Mouse (Mus musculus) stomach, embryonic 16.5 days (tissue): Measurements from ENCODE around the gene Cnnm2. TPM values are rescaled to one million over a fixed set of nuclear protein-coding genes. Genes with fewer than 3 reads are reported as not detected.

ENCODE experiments used
- ATAC-seq: fragments of 200-750 bp; cut with Nextera tagmentation; 2 replicates; pipeline ENCODE4 v1.8.0; 2017; ENCODE audit warnings: moderate number of reproducible peaks, moderate TSS enrichment; ENCODE audit not compliant: insufficient read depth, low FRiP score
- H3K27ac ChIP-seq: fragments of 300-500 bp; sonication (generic); 2 replicates; pipeline ENCODE4 v1.5.1; 2014; ENCODE audit warnings: low read length
- H3K27me3 ChIP-seq: fragments of 300-500 bp; sonication (generic); 2 replicates; pipeline ENCODE4 v1.6.1; 2014; ENCODE audit warnings: low read length, control low read depth, mixed read lengths; ENCODE audit not compliant: control insufficient read depth, insufficient read depth
- H3K36me3 ChIP-seq: fragments of 300-500 bp; sonication (generic); 2 replicates; pipeline ENCODE4 v1.6.1; 2014; ENCODE audit warnings: low read length; ENCODE audit not compliant: control insufficient read depth, insufficient read depth
- H3K4me1 ChIP-seq: fragments of 300-500 bp; sonication (generic); 2 replicates; pipeline ENCODE4 v1.6.1; 2014; ENCODE audit warnings: low read length, control low read depth, mixed read lengths; ENCODE audit not compliant: control insufficient read depth, insufficient read depth
- H3K4me2 ChIP-seq: fragments of 300-500 bp; sonication (generic); 2 replicates; pipeline ENCODE4 v1.6.1; 2014; ENCODE audit warnings: low read depth, low read length, mixed read lengths
- H3K4me3 ChIP-seq: fragments of 300-500 bp; sonication (generic); replicated peaks from 2 replicates; pipeline ENCODE4 v1.5.1; 2014; ENCODE audit warnings: mild to moderate bottlenecking, low read length
- H3K9ac ChIP-seq: fragments of 300-500 bp; sonication (generic); 2 replicates; pipeline ENCODE4 v1.6.1; 2014; ENCODE audit warnings: low read length
- H3K9me3 ChIP-seq: fragments of 300-500 bp; sonication (generic); replicated peaks from 2 replicates; pipeline ENCODE4 v1.6.1; 2016; ENCODE audit warnings: low read length, control low read depth; ENCODE audit not compliant: control insufficient read depth
- WGBS: fragments of 180-500 bp; shearing (Covaris S2); extraction: QIAGEN DNeasy Blood & Tissue Kit; methylation state at CpG from one replicate; pipeline ENCODE4 v1.1.7; 2014; 5-methylcytosine and 5-hydroxymethylcytosine counted together
- polyA plus RNA-seq: library from polyadenylated mRNA; unstranded; fragments of >200 nt; fragmentation: Nextera tagmentation; extraction: Ambion mirVana; gene quantifications from 2 replicates; pipeline ENCODE4 v1.2.1, GENCODE M21; 2015

Gene Cnnm2
- polyA plus RNA-seq, 1 experiment from 2014 or later, result 1.5 TPM

- Histone ChIP-seq H3K4me2 (no peak overlapping the region), H3K27ac (no peak overlapping the region), H3K4me1 (no peaks in the 10 kb centered on the region), H3K9me3 (no peaks in the 10 kb centered on the region), H3K4me3 (no peak overlapping the region), H3K27me3 (no peaks in the 10 kb centered on the region), H3K9ac (no peak overlapping the region), H3K36me3 (no peaks in the 10 kb centered on the region)
- WGBS, result 63% methylated on average over 4 of the region's 4 CpGs
- ATAC-seq, result no peak
These were observed 61.1 kb downstream of the Cnnm2 start for GRCm38 (mm10) chr19:46822491-46822890.

- no peak overlapping the region for H3K4me2 ChIP-seq
- 66% methylated on average over 5 of the region's 5 CpGs for WGBS
These were observed 62.4 kb downstream of the Cnnm2 start for GRCm38 (mm10) chr19:46823759-46824158.

GRCm38 (mm10) chr19:46824867-46825266, 63.5 kb downstream of the Cnnm2 start:
- Histone ChIP-seq H3K4me3 (no peak overlapping the region), H3K9ac (no peak overlapping the region), H3K9me3 (no peaks in the 10 kb centered on the region), H3K36me3 (no peaks in the 10 kb centered on the region), H3K4me2 (no peak overlapping the region), H3K27ac (no peak overlapping the region), H3K27me3 (no peaks in the 10 kb centered on the region), H3K4me1 (no peaks in the 10 kb centered on the region)
- no peak for ATAC-seq
- WGBS, result 78% methylated on average over 7 of the region's 7 CpGs

More at GRCm38 (mm10) chr19:46823759-46824158, 62.4 kb downstream of the Cnnm2 start:
- Histone ChIP-seq H3K9ac (no peak overlapping the region), H3K27me3 (no peaks in the 10 kb centered on the region), H3K36me3 (no peaks in the 10 kb centered on the region), H3K4me1 (no peaks in the 10 kb centered on the region), H3K9me3 (no peaks in the 10 kb centered on the region), H3K4me3 (no peak overlapping the region), H3K27ac (no peak overlapping the region)
- no peak for ATAC-seq

GRCm38 (mm10) chr19:46827654-46828165, 66.3 kb downstream of the Cnnm2 start:
- Histone ChIP-seq H3K4me1 (no peaks in the 10 kb centered on the region), H3K9me3 (no peaks in the 10 kb centered on the region), H3K36me3 (no peaks in the 10 kb centered on the region), H3K4me3 (no peak overlapping the region), H3K27me3 (no peaks in the 10 kb centered on the region), H3K9ac (no peak overlapping the region), H3K27ac (no peak overlapping the region), H3K4me2 (no peak overlapping the region)
- ATAC-seq, result no peak
- 82% methylated on average over 5 of the region's 5 CpGs for WGBS

- Histone ChIP-seq H3K4me3 (no peak overlapping the region), H3K9me3 (no peaks in the 10 kb centered on the region), H3K27ac (no peak overlapping the region), H3K4me2 (no peak overlapping the region), H3K9ac (no peak overlapping the region), H3K36me3 (no peaks in the 10 kb centered on the region), H3K27me3 (no peaks in the 10 kb centered on the region), H3K4me1 (no peaks in the 10 kb centered on the region)
- WGBS, result 35% methylated on average over 3 of the region's 3 CpGs
- ATAC-seq, result no peak
These were observed 67.6 kb downstream of the Cnnm2 start for GRCm38 (mm10) chr19:46828961-46829360.

- Histone ChIP-seq H3K27me3 (no peaks in the 10 kb centered on the region), H3K4me1 (no peaks in the 10 kb centered on the region), H3K36me3 (no peaks in the 10 kb centered on the region), H3K9me3 (no peaks in the 10 kb centered on the region), H3K4me2 (no peak overlapping the region), H3K4me3 (no peak overlapping the region), H3K27ac (no peak overlapping the region), H3K9ac (no peak overlapping the region)
- no peak for ATAC-seq
- 49% methylated on average over 9 of the region's 9 CpGs for WGBS
These were observed 70.0 kb downstream of the Cnnm2 start for GRCm38 (mm10) chr19:46831381-46831780.

GRCm38 (mm10) chr19:46834301-46834700, 72.9 kb downstream of the Cnnm2 start:
- ATAC-seq, result no peak
- H3K27ac ChIP-seq, result no peak overlapping the region
- no peaks in the 10 kb centered on the region for H3K36me3 ChIP-seq
- no peak overlapping the region for H3K4me2 ChIP-seq
- H3K4me3 ChIP-seq, result no peak overlapping the region
- WGBS, result 69% methylated on average over 5 of the region's 5 CpGs
- H3K9ac ChIP-seq, result no peak overlapping the region
- H3K9me3 ChIP-seq, result no peaks in the 10 kb centered on the region
- H3K27me3 ChIP-seq, result no peaks in the 10 kb centered on the region
- no peaks in the 10 kb centered on the region for H3K4me1 ChIP-seq

- H3K4me1 ChIP-seq, result no peaks in the 10 kb centered on the region
- no peak for ATAC-seq
- no peak overlapping the region for H3K9ac ChIP-seq
- 75% methylated on average over 4 of the region's 4 CpGs for WGBS
- H3K27me3 ChIP-seq, result no peaks in the 10 kb centered on the region
- H3K36me3 ChIP-seq, result no peaks in the 10 kb centered on the region
- no peak overlapping the region for H3K27ac ChIP-seq
- H3K9me3 ChIP-seq, result no peaks in the 10 kb centered on the region
- no peak overlapping the region for H3K4me2 ChIP-seq
- H3K4me3 ChIP-seq, result no peak overlapping the region
These were observed 73.9 kb downstream of the Cnnm2 start for GRCm38 (mm10) chr19:46835339-46835738.

- no peaks in the 10 kb centered on the region for H3K9me3 ChIP-seq
- H3K27ac ChIP-seq, result no peak overlapping the region
- no peaks in the 10 kb centered on the region for H3K36me3 ChIP-seq
- H3K9ac ChIP-seq, result no peak overlapping the region
- ATAC-seq, result no peak
- no peaks in the 10 kb centered on the region for H3K27me3 ChIP-seq
- WGBS, result 75% methylated on average over 3 of the region's 3 CpGs
- no peak overlapping the region for H3K4me3 ChIP-seq
- no peaks in the 10 kb centered on the region for H3K4me1 ChIP-seq
- no peak overlapping the region for H3K4me2 ChIP-seq
These were observed 74.7 kb downstream of the Cnnm2 start for GRCm38 (mm10) chr19:46836085-46836484.
